Mouse (Mus musculus): Measurements from ENCODE around the gene Tubb1. TPM values are rescaled to one million over a fixed set of nuclear protein-coding genes. Genes with fewer than 3 reads are reported as not detected.

Tubb1 gene
- 3.8 and 3.9 TPM in 2 replicates for polyA plus RNA-seq (2015; fragmentation: Nextera tagmentation; extraction: Ambion mirVana)

- Histone ChIP-seq H3K27me3 (no peaks in the 10 kb centered on the region), H3K36me3 (no peaks in the 10 kb centered on the region), H3K9ac (no peak within 1 kb of the TSS), H3K4me3 (no peak within 1 kb of the TSS), H3K9me3 (replicated peaks) (no peaks in the 10 kb centered on the region), H3K4me1 (replicated peaks) (0 out of 2 replicates have a peak, but pooled peaks cover 2% of the 10 kb centered on the region), H3K4me2 (no peak within 1 kb of the TSS), H3K27ac (no peak within 1 kb of the TSS)
- ATAC-seq (replicated peaks; ENCODE audit: insufficient number of reproducible peaks, insufficient read depth, low FRiP score, low read depth), result no peak
- 66% methylated on average over 4 of the region's 4 CpGs for WGBS
Observed at GRCm38 (mm10) chr2:174450353-174450752, at the start of gene Tubb1. TSS of gene Tubb1 (plus strand) at chr2:174450695.

GRCm38 (mm10) chr2:174410222-174410621 lies 40.3 kb upstream of the Tubb1 start:
- H3K4me3 ChIP-seq, result no peak overlapping the region
- no peaks in the 10 kb centered on the region for H3K4me1 ChIP-seq (replicated peaks)
- H3K27me3 ChIP-seq, result no peaks in the 10 kb centered on the region
- H3K4me2 ChIP-seq, result no peak overlapping the region
- ATAC-seq (replicated peaks; ENCODE audit: insufficient number of reproducible peaks, insufficient read depth, low FRiP score, low read depth), result no peak
- no peak overlapping the region for H3K9ac ChIP-seq
- H3K36me3 ChIP-seq, result no peaks in the 10 kb centered on the region
- H3K9me3 ChIP-seq (replicated peaks), result no peaks in the 10 kb centered on the region
- H3K27ac ChIP-seq, result no peak overlapping the region
- 44% methylated on average over 2 of the region's 2 CpGs for WGBS

- WGBS, result 72% methylated on average over 7 of the region's 7 CpGs
- no peak for ATAC-seq (replicated peaks; ENCODE audit: insufficient number of reproducible peaks, insufficient read depth, low FRiP score, low read depth)
- Histone ChIP-seq H3K4me3 (no peak overlapping the region), H3K9me3 (replicated peaks) (no peaks in the 10 kb centered on the region), H3K9ac (no peak overlapping the region), H3K4me2 (no peak overlapping the region), H3K27me3 (no peaks in the 10 kb centered on the region), H3K4me1 (replicated peaks) (peaks cover 10% of the 10 kb centered on the region), H3K27ac (no peak overlapping the region), H3K36me3 (no peaks in the 10 kb centered on the region)
Observed at GRCm38 (mm10) chr2:174413127-174413526, 37.4 kb upstream of the Tubb1 start.

- Histone ChIP-seq H3K4me2 (peak overlapping the region; percentile 70), H3K27ac (no peak overlapping the region), H3K27me3 (no peaks in the 10 kb centered on the region), H3K36me3 (no peaks in the 10 kb centered on the region), H3K4me3 (peak overlapping the region; percentile 90), H3K9me3 (replicated peaks) (no peaks in the 10 kb centered on the region), H3K4me1 (replicated peaks) (peaks cover 10% of the 10 kb centered on the region), H3K9ac (no peak overlapping the region)
- 43% methylated on average over 18 of the region's 18 CpGs for WGBS
- 0 out of 2 replicates have a peak, but pooled peaks have one; percentile 1 for ATAC-seq (replicated peaks; ENCODE audit: insufficient number of reproducible peaks, insufficient read depth, low FRiP score, low read depth)
Observed at GRCm38 (mm10) chr2:174415001-174415730, 35.3 kb upstream of the Tubb1 start.

GRCm38 (mm10) chr2:174415731-174416310 lies 34.7 kb upstream of the Tubb1 start, which contains the start of gene Nelfcd:
TSS of gene Nelfcd (plus strand) at chr2:174415804.
- WGBS, result under 1% methylated on average over 40 of the region's 40 CpGs
- peak within 1 kb of the TSS; percentile 87 for H3K9ac ChIP-seq
- H3K9me3 ChIP-seq (replicated peaks), result no peaks in the 10 kb centered on the region
- H3K4me3 ChIP-seq, result peak within 1 kb of the TSS; percentile 90
- H3K27me3 ChIP-seq, result no peaks in the 10 kb centered on the region
- H3K36me3 ChIP-seq, result no peaks in the 10 kb centered on the region
- peaks cover 10% of the 10 kb centered on the region for H3K4me1 ChIP-seq (replicated peaks)
- peak within 1 kb of the TSS; percentile 70 for H3K4me2 ChIP-seq
- H3K27ac ChIP-seq, result peak within 1 kb of the TSS; percentile 24; the same call in 1 of the 2 replicates
- ATAC-seq (replicated peaks; ENCODE audit: insufficient number of reproducible peaks, insufficient read depth, low FRiP score, low read depth), result peak; percentile 91

- Histone ChIP-seq H3K27me3 (no peaks in the 10 kb centered on the region), H3K4me2 (no peak overlapping the region), H3K27ac (no peak overlapping the region), H3K4me1 (replicated peaks) (peaks cover 9% of the 10 kb centered on the region), H3K36me3 (peaks cover 43% of the 10 kb centered on the region), H3K9ac (no peak overlapping the region), H3K9me3 (replicated peaks) (no peaks in the 10 kb centered on the region), H3K4me3 (no peak overlapping the region)
- no peak; the same call in 1 of the 2 replicates for ATAC-seq (replicated peaks; ENCODE audit: insufficient number of reproducible peaks, insufficient read depth, low FRiP score, low read depth)
- WGBS, result 88% methylated on average over 6 of the region's 6 CpGs
Observed at GRCm38 (mm10) chr2:174421107-174421506, 29.4 kb upstream of the Tubb1 start.

GRCm38 (mm10) chr2:174424301-174425085 lies 26.0 kb upstream of the Tubb1 start:
- no peak for ATAC-seq (replicated peaks; ENCODE audit: insufficient number of reproducible peaks, insufficient read depth, low FRiP score, low read depth)
- peaks cover 77% of the 10 kb centered on the region for H3K36me3 ChIP-seq
- H3K4me2 ChIP-seq, result no peak overlapping the region
- H3K4me1 ChIP-seq (replicated peaks), result no peaks in the 10 kb centered on the region
- H3K4me3 ChIP-seq, result no peak overlapping the region
- no peaks in the 10 kb centered on the region for H3K27me3 ChIP-seq
- WGBS, result 86% methylated on average over 11 of the region's 11 CpGs
- H3K27ac ChIP-seq, result no peak overlapping the region
- no peaks in the 10 kb centered on the region for H3K9me3 ChIP-seq (replicated peaks)
- H3K9ac ChIP-seq, result no peak overlapping the region

- no peaks in the 10 kb centered on the region for H3K27me3 ChIP-seq
- H3K9me3 ChIP-seq (replicated peaks), result no peaks in the 10 kb centered on the region
- H3K27ac ChIP-seq, result no peak overlapping the region
- no peaks in the 10 kb centered on the region for H3K4me1 ChIP-seq (replicated peaks)
- H3K4me3 ChIP-seq, result no peak overlapping the region
- H3K36me3 ChIP-seq, result peaks cover 78% of the 10 kb centered on the region
- ATAC-seq (replicated peaks; ENCODE audit: insufficient number of reproducible peaks, insufficient read depth, low FRiP score, low read depth), result no peak
- 90% methylated on average over 12 of the region's 12 CpGs for WGBS
- no peak overlapping the region for H3K4me2 ChIP-seq
- H3K9ac ChIP-seq, result no peak overlapping the region
Observed at GRCm38 (mm10) chr2:174426856-174427255, 23.6 kb upstream of the Tubb1 start.

GRCm38 (mm10) chr2:174428076-174428835 lies 22.2 kb upstream of the Tubb1 start:
- Histone ChIP-seq H3K4me3 (no peak overlapping the region), H3K9me3 (replicated peaks) (no peaks in the 10 kb centered on the region), H3K4me1 (replicated peaks) (no peaks in the 10 kb centered on the region), H3K27me3 (no peaks in the 10 kb centered on the region), H3K9ac (no peak overlapping the region), H3K4me2 (no peak overlapping the region), H3K27ac (no peak overlapping the region), H3K36me3 (peaks cover 68% of the 10 kb centered on the region)
- WGBS, result 80% methylated on average over 18 of the region's 18 CpGs
- ATAC-seq (replicated peaks; ENCODE audit: insufficient number of reproducible peaks, insufficient read depth, low FRiP score, low read depth), result no peak

GRCm38 (mm10) chr2:174428996-174429591 lies 21.4 kb upstream of the Tubb1 start:
- ATAC-seq (replicated peaks; ENCODE audit: insufficient number of reproducible peaks, insufficient read depth, low FRiP score, low read depth), result no peak
- 87% methylated on average over 10 of the region's 10 CpGs for WGBS
- no peak overlapping the region for H3K4me2 ChIP-seq
- H3K36me3 ChIP-seq, result peaks cover 63% of the 10 kb centered on the region
- H3K27ac ChIP-seq, result no peak overlapping the region
- H3K9me3 ChIP-seq (replicated peaks), result no peaks in the 10 kb centered on the region
- no peak overlapping the region for H3K9ac ChIP-seq
- H3K4me3 ChIP-seq, result no peak overlapping the region
- no peaks in the 10 kb centered on the region for H3K27me3 ChIP-seq
- no peaks in the 10 kb centered on the region for H3K4me1 ChIP-seq (replicated peaks)

Measured in heart, embryonic 15.5 days (tissue).